Mouse (Mus musculus) heart, embryonic 11.5 days (tissue): Measurements from ENCODE around the gene Themis2. TPM values are rescaled to one million over a fixed set of nuclear protein-coding genes. Genes with fewer than 3 reads are reported as not detected.

Experiments
- ATAC-seq: fragments of 200-750 bp; cut with Nextera tagmentation; replicated peaks from 2 replicates; pipeline ENCODE4 v1.8.0; 2017; ENCODE audit warnings: moderate library complexity; ENCODE audit not compliant: insufficient number of reproducible peaks, low FRiP score, low TSS enrichment
- H3K27ac ChIP-seq: fragments of 300-500 bp; sonication (generic); 2 replicates; pipeline ENCODE4 v1.5.1; 2014; ENCODE audit warnings: mild to moderate bottlenecking, low read depth, low read length
- H3K27me3 ChIP-seq: fragments of 300-500 bp; sonication (generic); 2 replicates; pipeline ENCODE4 v1.6.1; 2014; ENCODE audit warnings: mild to moderate bottlenecking, low read length, mixed read lengths; ENCODE audit not compliant: control insufficient read depth, insufficient read depth
- H3K36me3 ChIP-seq: fragments of 300-500 bp; sonication (generic); 2 replicates; pipeline ENCODE4 v1.6.1; 2014; ENCODE audit warnings: mild to moderate bottlenecking, low read length, moderate library complexity, mixed read lengths; ENCODE audit not compliant: control insufficient read depth, insufficient read depth
- H3K4me1 ChIP-seq: fragments of 300-500 bp; sonication (generic); 2 replicates; pipeline ENCODE4 v1.6.1; 2014; ENCODE audit warnings: low read length; ENCODE audit not compliant: control insufficient read depth, insufficient read depth
- H3K4me2 ChIP-seq: fragments of 300-500 bp; sonication (generic); 2 replicates; pipeline ENCODE4 v1.6.1; 2014; ENCODE audit warnings: mild to moderate bottlenecking, moderate library complexity
- H3K4me3 ChIP-seq: fragments of 300-500 bp; sonication (generic); 2 replicates; pipeline ENCODE4 v1.5.1; 2014; ENCODE audit warnings: low read depth, low read length
- H3K9ac ChIP-seq: fragments of 300-500 bp; sonication (generic); 2 replicates; pipeline ENCODE4 v1.6.1; 2014; ENCODE audit warnings: mild to moderate bottlenecking, low read depth, low read length, moderate library complexity
- H3K9me3 ChIP-seq: fragments of 300-500 bp; sonication (generic); replicated peaks from 2 replicates; pipeline ENCODE4 v1.6.1; 2016; ENCODE audit warnings: low read length; ENCODE audit not compliant: control insufficient read depth
- WGBS: fragments of 180-500 bp; shearing (Covaris S2); extraction: QIAGEN DNeasy Blood & Tissue Kit; methylation state at CpG from one replicate; pipeline ENCODE4 v1.1.7; 2014; ENCODE audit not compliant: insufficient replicate concordance; 5-methylcytosine and 5-hydroxymethylcytosine counted together
- polyA plus RNA-seq: library from polyadenylated mRNA; unstranded; fragments of >200 nt; fragmentation: Nextera tagmentation; extraction: Ambion mirVana; gene quantifications from 2 replicates; pipeline ENCODE4 v1.2.1, GENCODE M21; 2014

Themis2 gene
- polyA plus RNA-seq, 1 experiment from 2014 or later, result 0.29 TPM

- Histone ChIP-seq H3K36me3 (peaks cover 2% of the 10 kb centered on the region; the same call in 1 of the 2 replicates), H3K4me1 (no peaks in the 10 kb centered on the region), H3K4me2 (no peak overlapping the region), H3K27ac (no peak overlapping the region), H3K4me3 (no peak overlapping the region), H3K9me3 (peaks cover 12% of the 10 kb centered on the region), H3K27me3 (no peaks in the 10 kb centered on the region), H3K9ac (no peak overlapping the region)
- WGBS, result 87% methylated on average over 7 of the region's 7 CpGs
- ATAC-seq, result no peak
Measured at GRCm38 (mm10) chr4:132816404-132816803, 20.2 kb upstream of the Themis2 start.

- Histone ChIP-seq H3K36me3 (no peaks in the 10 kb centered on the region), H3K4me1 (peaks cover 11% of the 10 kb centered on the region; the same call in 1 of the 2 replicates), H3K4me2 (no peak overlapping the region), H3K27ac (no peak overlapping the region), H3K9me3 (peaks cover 7% of the 10 kb centered on the region; the same call in 1 of the 2 replicates), H3K4me3 (no peak overlapping the region), H3K27me3 (no peaks in the 10 kb centered on the region), H3K9ac (no peak overlapping the region)
- 81% methylated on average over 5 of the region's 5 CpGs for WGBS
- no peak for ATAC-seq
Measured at GRCm38 (mm10) chr4:132809621-132810020, 13.4 kb upstream of the Themis2 start.

- WGBS, result 59% methylated on average over 5 of the region's 5 CpGs
- ATAC-seq, result 0 out of 2 replicates have a peak, but pooled peaks have one; percentile 31
Measured at GRCm38 (mm10) chr4:132807771-132808641, 11.8 kb upstream of the Themis2 start.

GRCm38 (mm10) chr4:132806620-132807191, 10.5 kb upstream of the Themis2 start:
- H3K27ac ChIP-seq, result no peak overlapping the region
- peaks cover 7% of the 10 kb centered on the region; the same call in 1 of the 2 replicates for H3K9me3 ChIP-seq
- H3K9ac ChIP-seq, result no peak overlapping the region
- no peaks in the 10 kb centered on the region for H3K27me3 ChIP-seq
- H3K4me3 ChIP-seq, result no peak overlapping the region
- H3K4me1 ChIP-seq, result peaks cover 11% of the 10 kb centered on the region; the same call in 1 of the 2 replicates
- WGBS, result 88% methylated on average over 7 of the region's 7 CpGs
- ATAC-seq, result no peak
- H3K36me3 ChIP-seq, result no peaks in the 10 kb centered on the region
- no peak overlapping the region for H3K4me2 ChIP-seq

More at GRCm38 (mm10) chr4:132807771-132808641, 11.8 kb upstream of the Themis2 start:
- Histone ChIP-seq H3K4me1 (peaks cover 11% of the 10 kb centered on the region; the same call in 1 of the 2 replicates), H3K4me3 (no peak overlapping the region), H3K27me3 (no peaks in the 10 kb centered on the region), H3K9me3 (peaks cover 7% of the 10 kb centered on the region; the same call in 1 of the 2 replicates), H3K27ac (peak overlapping the region; percentile 37), H3K36me3 (no peaks in the 10 kb centered on the region), H3K4me2 (no peak overlapping the region), H3K9ac (no peak overlapping the region)

- no peak for ATAC-seq
- Histone ChIP-seq H3K27ac (no peak overlapping the region), H3K9ac (no peak overlapping the region), H3K4me1 (peaks cover 11% of the 10 kb centered on the region; the same call in 1 of the 2 replicates), H3K36me3 (no peaks in the 10 kb centered on the region), H3K4me2 (no peak overlapping the region), H3K9me3 (0 out of 2 replicates have a peak, but pooled peaks cover 1% of the 10 kb centered on the region), H3K27me3 (no peaks in the 10 kb centered on the region), H3K4me3 (no peak overlapping the region)
- WGBS, result 70% methylated on average over 12 of the region's 12 CpGs
Measured at GRCm38 (mm10) chr4:132805599-132806197, 9.5 kb upstream of the Themis2 start.

- Histone ChIP-seq H3K36me3 (no peaks in the 10 kb centered on the region), H3K4me2 (no peak overlapping the region), H3K4me1 (peaks cover 11% of the 10 kb centered on the region; the same call in 1 of the 2 replicates), H3K27me3 (no peaks in the 10 kb centered on the region), H3K27ac (no peak overlapping the region), H3K9ac (no peak overlapping the region), H3K4me3 (no peak overlapping the region), H3K9me3 (no peaks in the 10 kb centered on the region)
- 78% methylated on average over 5 of the region's 5 CpGs for WGBS
- no peak for ATAC-seq
Measured at GRCm38 (mm10) chr4:132805146-132805545, 9.0 kb upstream of the Themis2 start.

- Histone ChIP-seq H3K9ac (no peak overlapping the region), H3K27me3 (no peaks in the 10 kb centered on the region), H3K4me1 (peaks cover 11% of the 10 kb centered on the region; the same call in 1 of the 2 replicates), H3K4me3 (no peak overlapping the region), H3K4me2 (no peak overlapping the region), H3K36me3 (no peaks in the 10 kb centered on the region), H3K9me3 (no peaks in the 10 kb centered on the region), H3K27ac (no peak overlapping the region)
- 87% methylated on average over 6 of the region's 6 CpGs for WGBS
- ATAC-seq, result no peak
Measured at GRCm38 (mm10) chr4:132804331-132804730, 8.1 kb upstream of the Themis2 start.

GRCm38 (mm10) chr4:132803876-132804275, 7.7 kb upstream of the Themis2 start:
- Histone ChIP-seq H3K4me2 (no peak overlapping the region), H3K4me3 (no peak overlapping the region), H3K27me3 (no peaks in the 10 kb centered on the region), H3K4me1 (peaks cover 10% of the 10 kb centered on the region; the same call in 1 of the 2 replicates), H3K9ac (no peak overlapping the region), H3K27ac (no peak overlapping the region), H3K36me3 (no peaks in the 10 kb centered on the region), H3K9me3 (no peaks in the 10 kb centered on the region)
- ATAC-seq, result no peak
- WGBS, result 90% methylated on average over 7 of the region's 7 CpGs
